Mouse (Mus musculus) spleen, adult 2 months (tissue): ENCODE results near the gene Grin2b. TPM values are rescaled to one million over a fixed set of nuclear protein-coding genes. Genes with fewer than 3 reads are reported as not detected.

ENCODE experiments used
- DNase-seq, 2 experiments: peaks; one replicate each; pipeline versions ENCODE4 v3.0.0 to v3.0.0-alpha.2; 2012 to 2021; ENCODE audit warnings: low spot score in 2 of 2, low read depth in 1 of 2
- H3K27ac ChIP-seq: fragments of 200-500 bp; 2 replicates; pipeline ENCODE4 v1.5.1; 2012; ENCODE audit warnings: low read length, inconsistent platforms; ENCODE audit not compliant: insufficient read depth
- H3K27me3 ChIP-seq: fragments of 200-500 bp; 2 replicates; pipeline ENCODE4 v1.6.1; 2012; ENCODE audit warnings: mild to moderate bottlenecking, moderate library complexity, low read length, inconsistent platforms; ENCODE audit not compliant: control insufficient read depth, insufficient read depth
- H3K36me3 ChIP-seq: fragments of 200-500 bp; 2 replicates; pipeline ENCODE4 v1.6.1; 2012; ENCODE audit warnings: mild to moderate bottlenecking, low read length, inconsistent platforms; ENCODE audit not compliant: control insufficient read depth, insufficient read depth
- H3K4me1 ChIP-seq: fragments of 200-500 bp; 2 replicates; pipeline ENCODE4 v1.6.1; 2011; ENCODE audit warnings: inconsistent platforms; ENCODE audit not compliant: control insufficient read depth, insufficient read depth, insufficient read length
- H3K4me3 ChIP-seq: fragments of 200-500 bp; 2 replicates; pipeline ENCODE4 v1.5.1; 2011; ENCODE audit warnings: mild to moderate bottlenecking, inconsistent platforms; ENCODE audit not compliant: insufficient read depth, insufficient read length; ENCODE audit errors: extremely low read depth
- CTCF ChIP-seq: fragments of 200-500 bp; IDR thresholded peaks from 2 replicates; pipeline ENCODE4 v1.5.1; 2011; ENCODE audit warnings: mild to moderate bottlenecking, inconsistent platforms; ENCODE audit not compliant: insufficient read depth, insufficient read length, insufficient replicate concordance; ENCODE audit errors: extremely low read depth
- POLR2A ChIP-seq: fragments of 200-500 bp; IDR thresholded peaks from 2 replicates; pipeline ENCODE4 v1.6.1; 2011; ENCODE audit warnings: low read depth, low read length, inconsistent platforms
- WGBS: fragments of 180-500 bp; shearing (Covaris S2); methylation state at CpG from one replicate; pipeline ENCODE4 v1.1.7; 2018; 5-methylcytosine and 5-hydroxymethylcytosine counted together
- polyA plus RNA-seq: library from polyadenylated mRNA; depleted of rRNA; stranded (reverse); fragments of >200 nt; gene quantifications from 2 replicates; pipeline ENCODE4 v1.2.3, GENCODE M21; 2012

Gene Grin2b
- polyA plus RNA-seq, 1 experiment, result 0.01 TPM

DNA sequence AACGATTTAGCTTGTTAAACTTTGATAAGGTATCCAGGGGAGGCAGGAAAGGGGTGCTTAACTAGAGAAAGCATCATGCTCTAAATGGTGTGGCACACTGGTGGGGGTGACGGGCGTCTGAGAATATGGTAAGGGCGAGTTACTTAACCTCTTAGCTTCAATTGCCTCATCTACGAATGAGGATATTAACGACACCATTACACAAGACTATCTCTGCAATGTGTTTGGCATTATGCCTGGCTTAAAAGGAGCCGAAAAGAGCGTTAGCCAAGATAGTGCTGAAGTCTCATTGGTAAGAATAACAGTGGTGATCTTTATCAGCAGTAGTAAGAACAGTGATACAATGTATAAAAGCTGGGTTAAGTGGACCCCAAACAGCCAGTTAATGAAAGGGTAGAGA, 405.7 kb downstream of the Grin2b start:
- WGBS, result 84% methylated on average over 8 of the region's 8 CpGs
- Histone ChIP-seq H3K4me3 (no peak overlapping the region), H3K4me1 (no peaks in the 10 kb centered on the region), H3K36me3 (no peaks in the 10 kb centered on the region), H3K27ac (no peak overlapping the region), H3K27me3 (no peaks in the 10 kb centered on the region)
- TF ChIP-seq CTCF (no peak), POLR2A (no peak)
- no peak for DNase-seq

- no peak for TF ChIP-seq POLR2A
- TF ChIP-seq CTCF, result no peak
- 89% methylated on average over 1 of the region's 1 CpGs for WGBS
Observed at GRCm38 (mm10) chr6:135758735-135759134, 414.6 kb downstream of the Grin2b start.

GRCm38 (mm10) chr6:135756075-135756474, 417.2 kb downstream of the Grin2b start:
- DNase-seq, result no peak
- 12% methylated on average over 1 of the region's 1 CpGs for WGBS
- TF ChIP-seq CTCF (no peak), POLR2A (no peak)
- H3K4me1 ChIP-seq, result no peaks in the 10 kb centered on the region
- H3K36me3 ChIP-seq, result no peaks in the 10 kb centered on the region
- H3K27me3 ChIP-seq, result no peaks in the 10 kb centered on the region
- H3K4me3 ChIP-seq, result no peak overlapping the region
- no peak overlapping the region for H3K27ac ChIP-seq

More at GRCm38 (mm10) chr6:135758735-135759134, 414.6 kb downstream of the Grin2b start:
- Histone ChIP-seq H3K4me1 (no peaks in the 10 kb centered on the region), H3K27ac (no peak overlapping the region), H3K36me3 (no peaks in the 10 kb centered on the region), H3K27me3 (no peaks in the 10 kb centered on the region), H3K4me3 (no peak overlapping the region)
- DNase-seq, result no peak

GRCm38 (mm10) chr6:135748412-135749076, 424.8 kb downstream of the Grin2b start:
- Histone ChIP-seq H3K27ac (no peak overlapping the region), H3K4me1 (no peaks in the 10 kb centered on the region), H3K4me3 (no peak overlapping the region), H3K27me3 (no peaks in the 10 kb centered on the region), H3K36me3 (no peaks in the 10 kb centered on the region)
- WGBS, result 69% methylated on average over 6 of the region's 7 CpGs
- TF ChIP-seq POLR2A (no peak), CTCF (no peak)
- DNase-seq, result no peak

DNA sequence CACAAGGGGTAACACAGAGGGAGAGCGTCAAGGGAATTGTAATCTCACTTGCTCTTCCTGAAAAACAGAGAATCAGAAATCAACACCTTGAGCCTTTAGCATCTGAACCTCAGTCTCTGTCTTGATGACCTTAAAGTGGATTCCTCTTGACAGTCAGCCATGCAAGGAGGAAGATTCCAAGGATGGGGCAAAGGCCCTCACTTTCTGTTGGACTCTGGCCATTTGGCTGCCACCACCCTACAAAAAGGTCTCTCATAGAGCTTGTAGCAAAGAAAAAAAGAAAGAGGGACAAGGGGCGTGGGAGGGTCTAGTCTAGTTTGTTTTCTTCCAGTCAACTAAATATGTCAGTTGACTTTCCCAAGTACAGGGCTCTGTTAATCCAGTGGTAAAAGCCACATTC, 427.7 kb downstream of the Grin2b start:
- Histone ChIP-seq H3K4me3 (no peak overlapping the region), H3K4me1 (no peaks in the 10 kb centered on the region), H3K27me3 (no peaks in the 10 kb centered on the region), H3K36me3 (no peaks in the 10 kb centered on the region), H3K27ac (no peak overlapping the region)
- TF ChIP-seq POLR2A, result no peak
- no peak for TF ChIP-seq CTCF
- no peak for DNase-seq
- 89% methylated on average over 2 of the region's 2 CpGs for WGBS

GRCm38 (mm10) chr6:135734227-135734732, 439.0 kb downstream of the Grin2b start:
- WGBS, result 87% methylated on average over 4 of the region's 4 CpGs
- Histone ChIP-seq H3K27ac (no peak overlapping the region), H3K36me3 (no peaks in the 10 kb centered on the region), H3K4me1 (no peaks in the 10 kb centered on the region), H3K4me3 (no peak overlapping the region), H3K27me3 (no peaks in the 10 kb centered on the region)
- DNase-seq, result no peak
- TF ChIP-seq CTCF (no peak), POLR2A (no peak)

DNA sequence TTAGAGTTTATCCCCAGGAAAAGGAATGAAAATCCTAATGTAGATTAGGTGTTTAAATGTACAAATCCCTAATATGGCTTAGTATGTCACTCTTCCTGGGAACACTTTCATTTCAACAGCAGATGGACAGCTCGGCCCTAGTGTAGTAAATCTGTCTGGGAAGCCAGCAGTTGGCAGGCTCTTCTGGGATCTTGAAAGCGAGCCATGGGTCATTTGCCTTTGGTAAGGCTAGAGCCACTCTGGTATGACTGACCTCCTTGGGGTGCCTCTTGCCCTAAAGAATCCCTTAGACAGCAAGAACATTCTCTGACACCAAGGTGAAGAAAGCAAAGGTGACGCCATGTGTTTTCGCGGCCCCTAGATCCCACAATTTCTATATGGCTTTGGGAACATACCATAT, 446.2 kb downstream of the Grin2b start:
- H3K36me3 ChIP-seq, result no peaks in the 10 kb centered on the region
- no peaks in the 10 kb centered on the region for H3K4me1 ChIP-seq
- no peak for TF ChIP-seq CTCF
- H3K27me3 ChIP-seq, result no peaks in the 10 kb centered on the region
- WGBS, result 93% methylated on average over 5 of the region's 5 CpGs
- H3K4me3 ChIP-seq, result no peak overlapping the region
- no peak for DNase-seq
- no peak overlapping the region for H3K27ac ChIP-seq
